Mouse (Mus musculus): Measurements from ENCODE around the gene Car15.

Car15 gene

GRCm38 (mm10) chr16:17838051-17838450 is at the start of gene Car15:
TSS of gene Car15 (minus strand) at chr16:17838364.
- no peak for DNase-seq

DNA sequence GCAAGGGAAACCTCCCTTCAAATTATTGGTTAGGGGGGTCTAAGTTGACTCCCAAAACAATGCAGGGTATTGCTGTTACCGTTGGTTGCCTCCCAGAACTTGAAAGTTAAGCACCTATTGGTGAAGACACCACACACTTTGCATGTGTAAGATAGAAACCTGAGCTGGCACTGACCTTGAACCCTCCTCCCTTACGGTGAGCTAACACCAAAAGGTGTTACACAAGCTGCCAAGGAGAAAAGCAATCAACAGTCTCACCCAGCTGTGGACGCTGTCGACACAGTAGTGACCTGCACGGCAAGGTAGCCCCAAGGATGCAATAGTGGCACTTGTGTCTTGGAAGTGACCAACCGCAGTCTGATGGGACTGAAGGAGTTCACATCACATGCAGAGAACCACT is 46.0 kb upstream of the Car15 start:
- no peak for DNase-seq

DNA sequence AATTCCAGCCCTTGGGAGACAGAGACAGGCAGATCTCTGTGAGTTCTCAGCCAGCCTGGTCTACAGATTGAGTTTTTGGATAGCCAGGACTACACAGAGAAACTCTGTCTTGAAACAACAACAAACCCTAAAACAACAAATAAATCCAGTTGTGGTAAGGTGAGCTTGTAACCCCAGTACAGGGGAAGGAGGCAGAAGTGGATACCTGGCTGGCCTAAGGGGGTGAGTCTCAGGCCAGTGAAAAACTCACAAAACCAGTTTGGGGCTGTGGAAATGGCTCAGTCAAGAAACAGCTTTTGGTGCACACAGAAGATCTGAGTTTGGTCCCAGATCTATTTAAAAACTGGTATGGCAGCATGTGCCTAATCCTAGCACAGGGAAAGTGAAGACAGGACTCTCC is 44.0 kb upstream of the Car15 start:
- DNase-seq, result no peak

GRCm38 (mm10) chr16:17879571-17879970 is 41.4 kb upstream of the Car15 start:
- no peak for DNase-seq

GRCm38 (mm10) chr16:17876096-17876495 is 37.9 kb upstream of the Car15 start:
- DNase-seq, result no peak

- DNase-seq, result no peak
These were observed 37.0 kb upstream of the Car15 start for GRCm38 (mm10) chr16:17875174-17875573.

GRCm38 (mm10) chr16:17872995-17873394 is 34.8 kb upstream of the Car15 start:
- no peak for DNase-seq

DNA sequence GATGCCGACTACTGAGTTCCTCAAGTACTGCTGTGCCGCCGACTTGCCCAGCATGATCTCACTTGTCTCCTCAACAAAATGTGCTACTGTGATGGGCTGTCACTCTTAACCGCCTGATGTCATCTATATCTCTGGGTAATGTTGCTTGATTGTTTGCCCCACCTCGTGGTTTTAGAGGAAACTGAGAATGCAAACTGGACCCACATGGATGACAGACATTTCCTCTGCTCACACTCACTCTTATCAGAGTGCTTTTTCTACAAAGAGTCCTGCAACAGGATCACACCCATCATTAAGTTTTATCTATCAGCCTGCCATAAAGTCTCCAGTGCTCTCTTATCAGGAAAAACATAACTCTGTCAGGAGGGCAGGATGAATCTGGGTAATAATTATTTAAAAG is 33.1 kb upstream of the Car15 start:
- no peak for DNase-seq

- DNase-seq, result no peak
These were observed 27.6 kb upstream of the Car15 start for GRCm38 (mm10) chr16:17865770-17866169.

GRCm38 (mm10) chr16:17865293-17865692 is 27.1 kb upstream of the Car15 start:
- DNase-seq, result no peak

- DNase-seq, result no peak
These were observed 20.4 kb upstream of the Car15 start for GRCm38 (mm10) chr16:17858592-17858991.

- no peak for DNase-seq
These were observed 19.0 kb upstream of the Car15 start for GRCm38 (mm10) chr16:17857157-17857556.

DNA sequence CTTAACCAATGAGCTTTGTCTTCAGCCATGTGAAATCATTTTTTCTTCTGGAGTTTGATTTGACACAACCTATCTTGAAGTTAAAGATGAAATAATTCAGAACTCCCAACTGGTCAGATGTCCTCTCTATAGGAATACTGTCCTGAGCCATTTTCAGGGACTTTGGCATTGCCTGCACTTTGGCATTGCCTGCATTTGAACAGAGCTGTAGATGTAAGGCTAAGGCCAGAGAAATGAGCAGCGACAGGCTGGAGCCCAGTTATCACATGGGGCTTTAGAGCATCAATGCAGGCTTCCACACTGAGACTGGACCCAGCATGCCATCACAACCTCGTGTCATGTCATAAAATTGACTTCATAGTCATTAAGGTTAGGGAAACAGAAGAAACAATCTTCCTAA is 15.1 kb upstream of the Car15 start:
- no peak for DNase-seq

DNA sequence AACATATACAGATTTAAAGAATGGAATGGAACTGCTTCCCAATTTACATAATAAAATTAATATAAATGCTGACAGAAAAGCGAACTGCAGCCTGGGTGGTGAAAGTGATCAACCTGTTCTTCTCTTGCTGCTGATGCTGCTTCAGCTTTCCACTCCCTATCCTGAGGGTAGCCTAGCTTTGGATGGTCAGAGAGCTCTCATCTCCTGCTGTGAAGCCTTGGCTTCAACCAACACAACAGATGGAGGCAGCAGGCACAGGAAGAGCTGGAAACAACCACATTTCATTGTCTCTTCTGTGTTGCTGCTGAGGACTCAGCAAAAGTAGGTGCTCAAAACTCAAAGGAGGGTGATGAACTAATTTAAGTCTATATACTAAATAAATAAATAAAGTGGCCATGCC is 13.7 kb upstream of the Car15 start:
- DNase-seq, result no peak

- DNase-seq, result no peak
These were observed 13.2 kb upstream of the Car15 start for GRCm38 (mm10) chr16:17851331-17851730.

DNA sequence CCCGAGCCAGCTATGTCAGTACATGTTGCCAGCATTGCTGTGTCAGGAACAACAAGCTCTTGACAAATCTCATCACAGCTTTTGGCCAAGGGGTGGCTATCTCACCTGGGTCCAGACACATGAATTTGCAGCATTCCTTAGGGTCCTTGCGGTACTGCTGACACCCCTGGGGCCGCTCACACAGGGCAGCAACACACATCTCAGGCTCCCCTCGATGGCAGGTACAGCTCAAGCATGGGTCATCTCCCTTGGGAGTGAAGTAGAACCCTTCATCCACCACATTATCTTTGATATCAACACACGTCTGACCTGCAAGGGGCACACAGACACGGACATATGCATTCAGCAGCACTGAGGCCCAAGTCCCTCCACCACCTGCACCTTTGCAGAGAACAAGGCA is 11.3 kb upstream of the Car15 start:
- no peak for DNase-seq

- DNase-seq, result no peak
These were observed 10.8 kb upstream of the Car15 start for GRCm38 (mm10) chr16:17848928-17849327.

DNA sequence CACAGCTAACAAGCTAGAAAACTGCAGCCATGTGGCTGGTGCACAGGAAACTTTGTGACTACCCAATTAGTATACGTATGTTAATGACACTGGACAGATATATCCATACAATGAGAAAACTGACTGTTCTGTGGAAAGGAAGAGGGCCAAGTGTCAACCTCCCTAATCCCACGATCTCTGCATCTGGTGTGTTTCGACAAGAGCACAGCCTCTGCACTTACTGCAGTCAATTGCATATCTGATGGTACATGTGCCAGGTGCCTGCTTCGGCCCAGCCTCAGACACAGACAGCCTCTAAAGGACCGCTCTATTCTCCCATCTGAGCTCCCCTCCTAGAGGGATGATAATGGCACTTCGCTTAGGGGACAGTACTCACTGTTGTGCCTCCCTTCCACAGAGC is 10.3 kb upstream of the Car15 start:
- DNase-seq, result no peak

DNA sequence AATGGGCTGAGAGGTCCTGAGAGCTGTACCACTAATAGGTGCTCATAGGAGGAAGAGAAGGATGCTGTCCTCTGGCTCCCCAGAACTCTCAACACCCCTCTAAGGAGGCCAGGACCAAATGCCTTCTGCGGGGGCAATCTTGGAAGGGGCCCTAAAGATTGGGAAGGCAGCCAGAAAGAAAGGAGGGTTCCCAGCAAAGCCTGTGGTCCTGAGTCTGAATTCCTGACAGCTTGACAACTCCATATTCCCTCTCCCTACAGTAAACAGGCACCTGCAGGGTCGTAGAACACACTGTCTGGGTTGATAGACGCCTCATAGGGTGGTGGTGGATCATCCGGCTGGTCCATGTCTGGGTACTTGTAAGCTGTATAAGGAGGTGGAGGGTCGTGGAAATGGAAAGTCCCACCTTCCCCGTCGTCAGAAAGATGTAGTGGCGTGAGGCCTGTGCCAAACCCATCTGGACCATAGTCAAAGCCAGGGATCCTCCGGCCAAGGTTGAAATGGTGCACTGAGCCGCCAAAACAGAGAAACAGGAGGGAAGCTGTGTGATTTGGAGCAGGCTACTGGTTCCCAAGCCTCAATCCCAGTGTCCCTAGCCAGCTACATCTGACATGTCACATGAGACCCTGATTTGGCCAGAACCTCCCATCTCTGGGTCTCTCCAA is 5.7 kb upstream of the Car15 start:
- no peak for DNase-seq

DNA sequence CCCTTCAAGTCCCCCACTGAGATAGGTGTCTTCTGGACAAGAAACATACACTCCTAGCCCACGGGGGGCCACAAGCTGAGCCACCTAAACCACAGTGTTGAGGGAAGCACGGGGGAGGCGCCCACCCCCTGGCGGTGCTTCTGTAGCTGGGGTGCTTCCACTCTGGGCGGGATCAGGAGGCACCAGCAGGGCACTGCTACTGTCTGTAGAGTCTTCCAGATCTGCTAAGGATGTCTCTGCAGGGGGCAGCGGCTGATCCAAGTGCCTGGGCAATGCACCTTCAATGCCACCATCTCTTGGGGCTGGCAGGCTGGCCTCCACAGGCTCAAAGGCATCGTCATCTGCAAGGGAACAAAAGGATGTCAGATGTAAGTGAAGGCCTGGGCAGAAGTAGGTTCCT is 4.3 kb upstream of the Car15 start:
- DNase-seq, result no peak

DNA sequence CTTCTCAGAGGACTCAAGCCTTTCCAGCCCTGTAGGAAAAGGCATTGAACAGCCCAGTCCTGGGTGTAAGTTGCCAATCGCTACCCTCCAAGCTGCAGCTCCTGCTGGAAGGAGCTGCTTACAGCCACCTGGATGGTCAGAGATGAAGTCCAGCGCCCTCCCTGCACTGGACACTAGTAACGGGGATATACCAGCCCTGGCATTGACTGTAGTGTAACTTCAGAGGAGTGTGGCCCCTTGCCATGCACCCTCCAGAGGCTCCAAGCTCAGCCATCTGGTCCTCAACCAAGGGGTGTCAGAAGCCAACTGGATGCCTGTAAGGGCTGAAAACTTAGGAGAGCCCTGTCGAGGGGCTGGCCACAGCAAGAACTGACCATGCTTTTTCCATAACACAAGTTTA is 1.8 kb upstream of the Car15 start:
- no peak for DNase-seq

DNA sequence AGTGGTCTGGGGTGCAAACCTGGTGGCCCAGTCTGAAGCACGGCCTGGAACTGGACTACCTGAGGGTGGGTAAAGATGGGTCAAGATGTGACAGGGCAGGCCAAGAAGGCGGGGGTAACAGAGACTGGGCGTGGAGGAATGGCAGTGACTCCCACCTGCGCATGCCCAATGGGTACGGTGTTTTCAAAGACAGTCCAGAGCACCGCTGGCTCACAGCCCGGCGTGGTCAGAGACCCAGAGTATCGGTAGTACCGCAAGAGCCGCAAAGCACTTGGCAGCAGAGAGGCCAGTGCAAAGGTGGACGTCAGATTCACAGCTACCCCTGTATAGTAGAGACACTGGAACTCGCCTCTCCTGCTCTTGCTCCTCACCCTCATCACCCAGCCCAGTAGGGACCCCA is 2.7 kb downstream of the Car15 start:
- DNase-seq, result no peak

GRCm38 (mm10) chr16:17834543-17834942 is 3.6 kb downstream of the Car15 start:
- no peak for DNase-seq

DNA sequence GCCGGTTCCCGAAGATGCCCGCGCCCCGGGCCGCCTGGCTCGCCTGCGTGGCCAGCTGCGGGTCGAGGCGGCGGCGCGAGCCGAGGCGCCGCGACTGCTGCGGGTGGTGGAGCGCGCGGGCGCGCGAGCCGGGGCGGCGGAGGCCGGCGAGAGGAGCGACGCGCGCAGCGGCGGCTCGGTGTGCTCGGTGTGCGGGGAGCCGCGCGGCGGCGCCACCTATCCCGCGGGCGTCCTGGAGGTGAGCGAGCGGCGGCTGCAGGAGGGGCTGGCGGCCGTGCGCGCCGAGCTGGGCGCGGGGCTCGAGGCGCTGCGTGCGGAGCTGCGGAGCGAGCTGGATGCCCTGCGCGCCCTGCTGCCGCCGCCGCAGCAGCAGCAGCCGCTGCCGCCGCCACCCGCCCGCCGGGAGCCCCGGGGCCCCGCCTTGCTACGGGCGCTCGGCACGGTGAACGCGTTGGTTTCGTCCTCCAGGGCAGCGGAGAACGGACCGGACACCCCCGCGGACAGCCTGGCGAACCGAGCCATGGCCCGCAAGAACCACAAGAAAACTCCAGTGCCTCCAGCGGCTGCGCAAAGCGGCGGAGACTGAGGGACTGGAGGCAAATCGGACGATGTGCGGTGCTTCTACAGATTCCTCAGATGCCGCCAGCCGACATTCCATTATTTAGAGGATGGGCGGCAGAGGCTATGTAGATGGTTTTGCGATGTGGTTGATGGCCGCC is 4.3 kb downstream of the Car15 start:
- no peak for DNase-seq

DNA sequence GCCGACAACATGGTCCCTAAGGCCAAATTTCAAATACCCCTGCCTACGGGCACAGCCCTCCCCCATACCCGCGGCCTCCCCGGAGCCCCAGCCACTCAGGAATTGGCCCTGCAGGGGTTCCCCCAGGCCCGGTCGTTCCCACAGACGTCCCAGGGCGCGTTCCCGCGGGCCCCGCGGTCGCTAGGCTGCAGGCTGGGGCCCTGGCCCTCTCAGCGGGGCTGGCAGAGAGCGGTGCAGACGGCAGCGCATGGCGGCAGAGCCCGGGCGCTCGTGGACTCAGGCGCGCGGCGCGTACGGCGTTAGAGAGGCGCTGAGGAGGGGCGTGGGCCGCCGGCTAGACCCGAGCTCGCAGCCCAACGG is 4.9 kb downstream of the Car15 start:
- DNase-seq, result no peak

Data from thymus, postnatal 36 days (tissue).